Mouse (Mus musculus): Measurements from ENCODE around the gene AI481877. TPM values are rescaled to one million over a fixed set of nuclear protein-coding genes. Genes with fewer than 3 reads are reported as not detected.

AI481877 gene
- polyA plus RNA-seq, 1 experiment from 2014 or later, result not detected

DNA sequence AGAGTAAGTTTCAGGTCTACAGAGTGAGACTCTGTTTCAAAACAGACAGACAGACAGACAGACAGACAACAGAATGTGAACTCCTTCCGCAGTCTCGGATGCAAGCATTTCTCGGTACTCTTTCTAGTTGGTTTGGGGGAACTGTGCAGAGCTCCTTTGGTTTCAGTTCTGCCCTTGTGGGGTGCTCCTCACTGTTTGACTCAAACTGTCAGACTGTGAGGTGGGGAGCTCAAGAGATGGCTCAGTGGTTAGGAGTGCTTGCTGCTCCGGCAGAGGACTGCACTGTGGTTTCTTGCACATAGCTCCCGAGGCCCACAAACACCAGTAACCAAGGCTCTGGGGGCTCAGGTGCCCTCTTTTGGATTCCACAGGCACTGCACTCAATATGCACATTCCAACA, 95.7 kb downstream of the AI481877 start:
- WGBS, result 95% methylated on average over 5 of the region's 5 CpGs
- H3K36me3 ChIP-seq, result peaks cover 45% of the 10 kb centered on the region
- no peaks in the 10 kb centered on the region for H3K4me1 ChIP-seq

DNA sequence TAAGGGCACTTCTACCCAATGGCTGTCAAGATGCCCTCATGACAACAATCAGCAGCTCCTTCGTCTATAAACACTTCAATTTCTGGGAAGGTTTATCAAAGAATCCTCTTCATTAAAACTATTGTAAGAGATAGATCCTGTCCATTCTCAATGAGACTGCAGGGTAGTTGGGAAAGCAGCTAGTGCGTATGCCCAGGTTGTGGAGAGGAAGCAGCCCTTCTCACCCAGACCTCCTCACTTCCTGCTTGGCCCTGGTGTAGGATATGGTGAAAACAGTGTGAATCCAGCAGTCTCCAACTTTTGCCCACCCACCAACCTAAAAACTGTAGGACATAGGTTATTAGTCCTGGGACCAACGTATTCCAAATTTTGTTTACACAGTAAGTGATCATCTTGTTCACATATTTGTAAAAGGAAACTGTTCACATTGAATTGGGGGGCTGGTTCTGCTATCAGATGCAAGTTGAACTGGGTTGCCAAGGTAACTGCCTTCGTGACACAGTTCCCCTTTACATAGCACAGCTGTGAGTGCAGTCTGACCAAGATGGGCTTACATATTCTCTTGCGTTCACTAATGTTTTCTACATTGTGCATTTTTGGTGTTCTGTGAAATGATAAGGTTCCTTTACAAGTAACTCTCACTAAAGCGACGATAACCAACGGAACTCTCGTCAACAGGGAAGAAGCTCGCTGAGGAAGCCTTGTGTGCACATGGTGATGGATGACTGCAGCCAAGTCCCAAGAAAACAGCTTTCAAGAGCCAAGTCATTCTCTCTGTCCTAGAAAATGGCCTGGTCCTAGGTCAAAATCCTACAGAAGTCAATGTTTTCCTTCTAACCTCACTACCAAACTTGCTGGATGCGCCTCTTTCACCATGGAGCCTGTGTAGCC, 98.1 kb downstream of the AI481877 start:
- Histone ChIP-seq H3K4me1 (peaks cover 12% of the 10 kb centered on the region), H3K27ac (no peak overlapping the region), H3K4me2 (replicated peaks) (no peak overlapping the region), H3K27me3 (no peaks in the 10 kb centered on the region), H3K9ac (no peak overlapping the region), H3K36me3 (peaks cover 46% of the 10 kb centered on the region), H3K9me3 (no peaks in the 10 kb centered on the region; the same call in 1 of the 2 replicates), H3K4me3 (no peak overlapping the region)
- no peak for ATAC-seq (ENCODE audit: low FRiP score, low read depth)
- WGBS, result 90% methylated on average over 11 of the region's 11 CpGs

More for the DNA sequence above, 95.7 kb downstream of the AI481877 start:
- H3K9ac ChIP-seq, result no peak overlapping the region
- H3K4me2 ChIP-seq (replicated peaks), result no peak overlapping the region
- ATAC-seq (ENCODE audit: low FRiP score, low read depth), result no peak
- H3K9me3 ChIP-seq, result no peaks in the 10 kb centered on the region; the same call in 1 of the 2 replicates
- H3K27ac ChIP-seq, result no peak overlapping the region
- no peaks in the 10 kb centered on the region for H3K27me3 ChIP-seq
- H3K4me3 ChIP-seq, result no peak overlapping the region

DNA sequence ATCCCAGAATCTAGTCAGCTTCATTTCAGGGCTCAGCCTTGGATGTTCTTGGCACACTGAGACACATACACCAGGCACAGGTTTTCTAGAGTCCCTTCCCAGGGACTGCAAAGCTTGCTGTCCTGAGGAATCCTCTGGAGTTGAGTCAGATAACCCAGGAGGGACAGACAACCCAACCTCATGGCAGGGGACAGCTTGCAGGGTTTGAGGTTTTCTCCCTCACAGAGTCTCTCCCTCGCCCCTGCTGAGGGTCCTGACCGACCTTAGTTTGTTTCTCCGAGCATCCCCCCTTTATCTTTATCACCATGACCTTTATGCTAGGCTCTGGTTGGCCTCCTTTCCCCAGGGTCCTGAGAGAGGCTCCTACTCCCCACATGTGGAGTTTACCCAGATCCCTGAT, 101.3 kb downstream of the AI481877 start:
- 83% methylated on average over 3 of the region's 3 CpGs for WGBS
- no peak for ATAC-seq (ENCODE audit: low FRiP score, low read depth)

DNA sequence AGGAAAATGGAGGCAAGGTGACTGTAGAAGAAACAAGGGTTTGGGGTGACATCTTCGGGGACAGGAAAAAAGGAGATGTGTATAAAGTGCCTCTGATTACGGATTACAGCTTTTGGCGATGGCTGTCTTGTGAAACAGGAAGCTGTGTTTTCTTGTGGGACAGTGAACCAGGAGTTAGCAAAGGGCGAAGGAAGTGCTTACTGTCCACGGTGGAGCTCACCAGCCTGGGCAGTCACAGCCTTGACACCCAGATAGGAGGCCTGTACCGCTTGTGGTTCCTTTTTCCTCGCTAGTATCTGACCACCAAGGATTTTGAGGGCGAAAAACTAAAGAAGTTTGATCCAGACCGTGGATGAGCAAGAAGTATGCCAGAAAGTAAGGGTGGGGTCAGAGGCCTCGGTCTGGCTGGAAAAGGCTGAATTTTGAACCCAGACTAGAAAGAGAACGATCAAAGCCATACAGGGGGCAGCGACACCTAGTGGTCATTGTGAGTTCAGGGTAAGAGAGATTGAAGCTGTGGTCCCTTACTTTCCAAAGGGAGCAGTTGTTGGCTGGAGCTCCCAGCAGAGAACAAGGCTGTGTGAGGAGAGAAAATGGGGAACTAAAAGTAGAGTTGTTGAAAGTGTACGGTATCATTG, 102.2 kb downstream of the AI481877 start:
- H3K27me3 ChIP-seq, result no peaks in the 10 kb centered on the region
- WGBS, result 50% methylated on average over 13 of the region's 13 CpGs
- H3K4me3 ChIP-seq, result no peak overlapping the region
- peak overlapping the region; percentile 67 for H3K4me2 ChIP-seq (replicated peaks)
- peaks cover 2% of the 10 kb centered on the region; the same call in 1 of the 2 replicates for H3K9me3 ChIP-seq
- H3K9ac ChIP-seq, result no peak overlapping the region
- peaks cover 12% of the 10 kb centered on the region for H3K4me1 ChIP-seq
- no peak for ATAC-seq (ENCODE audit: low FRiP score, low read depth)
- H3K27ac ChIP-seq, result no peak overlapping the region; the same call in 1 of the 2 replicates
- peaks cover 33% of the 10 kb centered on the region for H3K36me3 ChIP-seq

More for the DNA sequence above, 101.3 kb downstream of the AI481877 start:
- Histone ChIP-seq H3K4me1 (peaks cover 12% of the 10 kb centered on the region), H3K36me3 (peaks cover 39% of the 10 kb centered on the region), H3K4me3 (no peak overlapping the region), H3K4me2 (replicated peaks) (no peak overlapping the region), H3K27ac (no peak overlapping the region), H3K27me3 (no peaks in the 10 kb centered on the region), H3K9me3 (peaks cover 2% of the 10 kb centered on the region; the same call in 1 of the 2 replicates), H3K9ac (no peak overlapping the region)

DNA sequence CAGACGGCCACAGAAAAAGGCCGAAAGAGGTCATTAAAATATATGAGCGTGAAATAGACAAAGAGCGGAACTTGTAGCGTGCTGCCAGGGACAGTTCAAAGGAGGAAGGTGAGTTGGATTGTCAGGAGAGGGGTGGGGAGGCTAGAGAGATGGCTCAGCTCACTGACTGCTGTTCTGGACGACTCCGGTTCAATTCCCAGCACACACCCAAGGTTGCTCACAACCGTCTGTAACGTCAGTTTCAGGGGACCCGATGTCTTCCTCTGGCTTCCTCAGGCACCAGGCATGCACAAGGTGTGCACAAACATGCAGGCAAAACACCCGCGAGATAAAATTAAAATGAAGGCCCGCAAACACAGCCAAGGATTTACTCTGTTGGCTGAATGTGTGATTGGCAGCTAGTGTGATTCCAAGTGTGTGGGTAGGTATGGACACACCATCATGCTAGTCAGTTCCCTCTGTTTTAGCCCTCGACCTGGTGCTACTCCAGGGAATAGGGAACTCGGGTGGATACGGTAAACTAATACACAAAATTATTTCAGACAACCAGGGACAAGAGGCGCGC, 102.9 kb downstream of the AI481877 start:
- Histone ChIP-seq H3K27ac (no peak overlapping the region), H3K9ac (peak overlapping the region; percentile 85), H3K9me3 (peaks cover 2% of the 10 kb centered on the region; the same call in 1 of the 2 replicates), H3K27me3 (no peaks in the 10 kb centered on the region), H3K36me3 (peaks cover 30% of the 10 kb centered on the region), H3K4me3 (peak overlapping the region; percentile 86), H3K4me2 (replicated peaks) (peak overlapping the region; percentile 67), H3K4me1 (peaks cover 12% of the 10 kb centered on the region)
- WGBS, result 53% methylated on average over 18 of the region's 18 CpGs
- no peak for ATAC-seq (ENCODE audit: low FRiP score, low read depth)

DNA sequence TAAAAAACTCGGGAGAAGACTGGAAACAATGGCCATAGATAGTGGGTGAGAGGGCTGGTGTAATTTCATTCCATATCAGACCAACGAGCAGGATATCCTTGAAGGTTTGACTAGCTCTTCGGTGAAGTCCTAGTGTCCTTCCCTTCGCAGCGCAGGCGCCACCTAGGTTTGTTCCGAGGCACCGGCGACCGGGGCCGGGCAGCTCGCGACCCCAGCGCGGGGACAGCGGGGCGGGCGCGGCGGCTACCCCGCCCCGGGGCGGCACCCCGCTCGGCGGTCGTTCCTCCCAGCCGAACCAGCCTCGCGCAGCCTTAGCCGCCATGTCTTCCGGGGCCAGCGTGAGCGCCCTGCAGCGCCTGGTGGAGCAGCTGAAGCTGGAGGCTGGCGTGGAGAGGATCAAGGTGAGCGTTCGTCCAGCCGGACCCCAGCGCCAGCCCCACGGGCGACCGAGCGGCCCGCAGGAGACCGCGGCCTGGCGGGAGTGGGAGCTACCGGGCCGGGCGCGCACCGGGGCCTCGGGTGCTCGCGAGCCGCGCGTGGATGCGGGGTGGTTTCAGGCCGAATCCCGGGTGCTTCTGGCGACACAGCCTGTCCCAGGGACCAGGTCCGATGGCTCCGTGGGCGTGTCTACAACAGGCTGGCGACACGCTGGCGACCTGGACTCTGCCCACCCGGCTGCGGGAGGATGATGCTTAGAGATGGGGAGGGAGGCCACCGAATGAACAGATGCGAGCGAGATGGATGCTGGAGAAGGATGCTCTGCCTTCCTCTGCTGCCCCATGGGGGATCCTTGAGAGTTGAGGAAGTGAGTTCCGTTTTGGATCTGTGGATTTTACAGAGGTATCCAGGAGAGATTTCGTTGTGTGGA, 103.6 kb downstream of the AI481877 start, which contains the start of gene Gng10:
Gene Gng10 (plus strand): TSS at position 171 of the 868 bp plus-strand sequence.
- Histone ChIP-seq H3K27ac (peak within 1 kb of the TSS; percentile 56; the same call in 1 of the 2 replicates), H3K36me3 (peaks cover 22% of the 10 kb centered on the region), H3K4me1 (peaks cover 12% of the 10 kb centered on the region), H3K27me3 (no peaks in the 10 kb centered on the region), H3K4me2 (replicated peaks) (peak within 1 kb of the TSS; percentile 67), H3K9ac (peak within 1 kb of the TSS; percentile 85), H3K4me3 (peak within 1 kb of the TSS; percentile 86), H3K9me3 (peaks cover 2% of the 10 kb centered on the region; the same call in 1 of the 2 replicates)
- peak; percentile 83 for ATAC-seq (ENCODE audit: low FRiP score, low read depth)
- 9% methylated on average over 74 of the region's 76 CpGs for WGBS

DNA sequence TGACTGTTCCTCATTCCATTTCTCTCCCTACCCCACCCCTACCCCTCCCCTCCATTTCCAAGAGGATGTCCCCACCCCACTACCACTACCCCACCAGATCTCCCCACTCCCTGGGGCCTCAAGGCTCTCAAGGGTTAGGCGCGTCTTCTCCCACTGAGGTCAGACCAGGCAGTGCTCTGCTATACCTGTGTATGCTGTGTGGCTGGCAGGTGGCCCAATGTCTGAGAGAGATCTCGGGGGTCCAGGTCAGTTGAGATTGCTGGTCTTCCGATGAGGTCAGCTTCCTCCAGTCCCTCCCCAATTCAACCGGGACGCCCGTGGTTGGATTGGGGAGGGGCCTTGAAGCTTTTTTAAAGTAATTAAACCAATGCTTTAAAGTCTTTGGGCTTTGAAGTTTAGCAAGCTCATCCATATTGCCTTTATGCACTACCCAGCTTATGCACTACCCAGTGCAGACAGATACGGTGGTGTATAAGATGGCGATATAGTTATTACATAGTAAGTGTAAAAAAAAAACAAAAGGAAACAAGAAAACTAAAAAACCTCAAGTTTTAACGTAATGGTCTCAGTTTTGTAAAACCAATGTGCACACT, 104.4 kb downstream of the AI481877 start:
- no peak overlapping the region for H3K27ac ChIP-seq
- no peaks in the 10 kb centered on the region for H3K27me3 ChIP-seq
- peaks cover 15% of the 10 kb centered on the region for H3K36me3 ChIP-seq
- peaks cover 12% of the 10 kb centered on the region for H3K4me1 ChIP-seq
- H3K4me3 ChIP-seq, result peak overlapping the region; percentile 86
- H3K4me2 ChIP-seq (replicated peaks), result peak overlapping the region; percentile 67
- 0 out of 2 replicates have a peak, but pooled peaks have one; percentile 30 for ATAC-seq (ENCODE audit: low FRiP score, low read depth)
- H3K9ac ChIP-seq, result no peak overlapping the region
- peaks cover 2% of the 10 kb centered on the region; the same call in 1 of the 2 replicates for H3K9me3 ChIP-seq
- 74% methylated on average over 10 of the region's 10 CpGs for WGBS

DNA sequence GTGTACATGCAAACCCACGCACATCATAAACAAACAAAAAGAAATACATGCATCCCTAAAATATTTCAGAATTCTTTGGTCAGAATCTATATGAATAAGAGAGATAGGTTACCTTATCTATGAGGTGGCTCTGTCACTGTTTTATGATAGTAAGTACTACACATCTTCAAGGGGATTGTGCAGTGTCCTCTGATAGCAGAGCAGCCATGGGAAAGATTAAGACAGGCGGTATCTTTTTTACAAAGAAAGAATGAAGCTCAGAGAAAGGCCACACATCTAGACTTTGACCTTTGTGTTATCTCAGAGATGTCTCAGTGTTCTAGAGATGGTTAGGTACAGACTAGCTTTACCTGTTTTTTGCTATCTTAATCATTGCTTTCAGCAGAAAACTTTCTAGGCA, 121.9 kb downstream of the AI481877 start:
- Histone ChIP-seq H3K9ac (no peak overlapping the region), H3K4me1 (no peaks in the 10 kb centered on the region), H3K27ac (no peak overlapping the region), H3K4me3 (no peak overlapping the region), H3K9me3 (no peaks in the 10 kb centered on the region), H3K4me2 (replicated peaks) (no peak overlapping the region), H3K27me3 (no peaks in the 10 kb centered on the region), H3K36me3 (peaks cover 57% of the 10 kb centered on the region)
- 95% methylated on average over 2 of the region's 2 CpGs for WGBS
- ATAC-seq (ENCODE audit: low FRiP score, low read depth), result no peak

DNA sequence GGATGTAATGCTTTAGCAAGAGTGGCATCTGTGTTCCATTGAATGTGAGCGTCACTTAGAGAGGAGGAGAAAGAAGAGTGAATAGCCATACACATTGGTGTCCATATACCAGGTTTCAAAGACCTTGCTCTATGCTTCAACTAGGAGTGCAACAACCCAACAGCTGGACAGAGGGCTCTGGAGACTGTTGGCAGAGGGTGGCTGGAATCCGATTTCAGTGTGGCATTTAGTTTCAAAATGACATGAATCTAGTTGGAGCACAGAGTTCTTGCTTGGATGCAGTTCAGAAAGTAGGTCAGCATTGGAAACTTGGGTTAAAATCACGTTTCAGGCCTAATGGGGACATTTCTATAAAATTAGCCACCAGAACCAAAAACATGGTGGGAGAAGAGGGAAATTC, 123.6 kb downstream of the AI481877 start:
- 85% methylated on average over 3 of the region's 3 CpGs for WGBS
- no peak overlapping the region for H3K27ac ChIP-seq
- H3K9me3 ChIP-seq, result no peaks in the 10 kb centered on the region

DNA sequence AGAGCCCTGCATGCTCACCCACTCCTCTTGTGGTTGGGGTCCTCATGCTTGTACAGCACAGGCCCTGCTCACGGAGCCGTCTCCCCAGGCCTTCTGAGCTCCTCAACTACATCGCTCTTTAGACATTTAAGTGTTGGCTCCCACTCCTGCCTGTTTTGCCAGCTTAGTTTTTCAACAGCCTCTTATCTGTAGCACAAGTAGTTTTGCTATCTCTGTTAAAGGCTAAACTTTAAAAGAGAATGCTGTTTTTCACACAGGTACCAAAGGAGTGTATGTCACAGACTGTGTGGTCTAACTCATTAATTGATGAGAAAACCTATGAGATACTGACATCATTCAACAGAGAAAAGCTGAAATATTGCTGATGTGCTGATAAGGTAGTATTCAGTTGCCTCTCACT, 127.3 kb downstream of the AI481877 start:
- Histone ChIP-seq H3K4me1 (peaks cover 15% of the 10 kb centered on the region), H3K9me3 (no peaks in the 10 kb centered on the region), H3K4me3 (no peak overlapping the region), H3K36me3 (peaks cover 14% of the 10 kb centered on the region), H3K9ac (no peak overlapping the region), H3K4me2 (replicated peaks) (no peak overlapping the region), H3K27ac (0 out of 2 replicates have a peak overlapping the region, but pooled peaks have one; percentile 22), H3K27me3 (no peaks in the 10 kb centered on the region)
- no peak for ATAC-seq (ENCODE audit: low FRiP score, low read depth)
- 74% methylated on average over 3 of the region's 3 CpGs for WGBS

More for the DNA sequence above, 123.6 kb downstream of the AI481877 start:
- no peak for ATAC-seq (ENCODE audit: low FRiP score, low read depth)
- Histone ChIP-seq H3K9ac (no peak overlapping the region), H3K4me3 (no peak overlapping the region), H3K27me3 (no peaks in the 10 kb centered on the region), H3K36me3 (peaks cover 47% of the 10 kb centered on the region), H3K4me2 (replicated peaks) (no peak overlapping the region), H3K4me1 (0 out of 2 replicates have a peak, but pooled peaks cover 3% of the 10 kb centered on the region)

DNA sequence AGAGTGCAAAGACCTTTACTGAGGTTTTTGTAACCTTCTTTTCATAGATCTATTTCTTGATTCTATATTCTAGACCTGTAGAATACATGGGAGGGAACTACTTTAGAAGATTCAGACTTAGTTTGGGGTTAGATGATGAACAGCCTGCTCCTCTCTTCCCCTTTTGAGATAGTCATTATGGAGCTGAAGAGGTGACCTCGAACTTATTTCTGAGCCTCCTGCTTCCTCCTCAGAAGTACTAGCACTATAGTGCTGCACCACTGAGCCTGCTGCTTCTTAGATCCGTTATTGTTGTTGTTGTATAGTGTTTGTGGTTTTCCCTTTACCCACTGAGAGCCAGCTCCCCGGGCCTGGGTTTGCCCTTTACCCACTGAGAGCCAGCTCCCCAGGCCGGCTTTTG, 129.1 kb downstream of the AI481877 start:
- Histone ChIP-seq H3K9me3 (no peaks in the 10 kb centered on the region), H3K4me3 (no peak overlapping the region), H3K36me3 (peaks cover 6% of the 10 kb centered on the region), H3K4me2 (replicated peaks) (no peak overlapping the region), H3K27me3 (no peaks in the 10 kb centered on the region), H3K4me1 (peaks cover 33% of the 10 kb centered on the region), H3K27ac (no peak overlapping the region), H3K9ac (no peak overlapping the region)
- WGBS, result 73% methylated on average over 4 of the region's 4 CpGs
- ATAC-seq (ENCODE audit: low FRiP score, low read depth), result no peak

Measured in limb, embryonic 13.5 days (tissue).